26 mouse cellular contexts compared by ENCODE assay signal in the genomic region with DNA sequence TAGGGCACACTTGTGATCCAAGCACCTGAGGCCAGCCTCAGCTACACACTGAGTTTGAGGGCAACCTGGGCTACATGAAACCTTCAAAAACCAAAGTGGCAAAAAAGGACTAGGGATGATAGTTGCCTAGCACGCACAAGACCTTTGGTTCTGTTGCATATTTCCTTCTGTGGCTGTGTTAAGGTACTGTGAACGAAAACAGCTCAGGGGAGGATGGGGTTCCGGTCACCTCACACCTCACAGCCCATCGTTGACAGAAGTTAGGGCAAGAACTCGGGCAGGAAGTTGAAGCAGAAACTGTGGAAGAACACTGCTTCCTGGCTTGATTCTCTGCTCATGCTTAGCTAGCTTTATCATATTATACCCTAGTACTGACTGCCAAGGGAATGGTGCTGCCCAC. TPM values are rescaled to one million over a fixed set of nuclear protein-coding genes. Genes with fewer than 3 reads are reported as not detected.
DNase-seq lines count a peak whose midpoint lies in the region; ATAC-seq and TF ChIP-seq lines count a peak whose summit lies in the region.
"Had no signal": no experiment of that assay in that cellular context is flagged by ENCODE, and none has a peak within 500 bp of the region (broad histone marks: within the 10 kb centered on the region; RNA-seq: fewer than 3 reads in every experiment).

No protein-coding gene starts in this region.

- peaks cover 2% of the 10 kb centered on the region for H3K27me3 ChIP-seq in megakaryocyte, embryonic 14.5 days (replicated peaks)
- H3K27me3 ChIP-seq: embryonic facial prominence, embryonic 12.5 days; embryonic facial prominence, embryonic 15.5 days; heart, embryonic 12.5 days; heart, embryonic 15.5 days had no signal

- peaks cover 55% of the 10 kb centered on the region for H3K36me3 ChIP-seq in megakaryocyte, embryonic 14.5 days (replicated peaks; ENCODE audit: low read length)

- TF ChIP-seq CTCF in gastrocnemius, adult 2 months (IDR thresholded peaks at IDR 0.05) = no peak

- peaks cover 5% of the 10 kb centered on the region for H3K9me3 ChIP-seq in megakaryocyte, embryonic 14.5 days
- H3K9me3 ChIP-seq: embryonic facial prominence, embryonic 12.5 days; embryonic facial prominence, embryonic 15.5 days; heart, embryonic 15.5 days had no signal

- no peak for ATAC-seq in megakaryocyte, adult 5-6 weeks (ENCODE audit: poor library complexity, severe bottlenecking)
- no peak for ATAC-seq in frontal cortex, adult (ENCODE audit: low TSS enrichment)
- ATAC-seq: activated CD4-positive, CD25-positive, alpha-beta regulatory T cell, adult 4 months; forebrain, embryonic 14.5 days; forebrain, postnatal 0 days; hindbrain, postnatal 0 days; inflammation-experienced regulatory T-cells, adult 6 months; intestine, embryonic 16.5 days had no signal

- 0 out of 2 replicates have a peak overlapping the region, but pooled peaks have one; percentile 10 for H3K27ac ChIP-seq in gastrocnemius, adult 2 months
- H3K27ac ChIP-seq: embryonic facial prominence, embryonic 12.5 days; embryonic facial prominence, embryonic 15.5 days; heart, embryonic 15.5 days; hindbrain, embryonic 14.5 days; hindbrain, postnatal 0 days had no signal

- no peak overlapping the region for H3K4me3 ChIP-seq in gastrocnemius, adult 2 months
- H3K4me3 ChIP-seq in megakaryocyte, embryonic 14.5 days (replicated peaks) = peak overlapping the region; percentile 15
- H3K4me3 ChIP-seq: embryonic facial prominence, embryonic 12.5 days; embryonic facial prominence, embryonic 15.5 days; heart, embryonic 12.5 days; heart, embryonic 15.5 days had no signal

- intact Hi-C loops in gastrocnemius, adult 2 months (cut with DNase I) = no loop called here
- intact Hi-C loops in gastrocnemius, postnatal 36 days (cut with DNase I) = no loop called here

- H3K4me1 ChIP-seq in megakaryocyte, embryonic 14.5 days = peaks cover 93% of the 10 kb centered on the region

- no peak for DNase-seq in gastrocnemius, adult 2 months
- DNase-seq in gastrocnemius, postnatal 36 days = no peak
- peak; percentile 30 to 57 for DNase-seq in natural killer cell, adult 2 months (ENCODE audit: low spot score in 2 of 2)
- DNase-seq: adrenal gland, postnatal 10 days; cerebellum, adult 11 months; cerebellum, adult 2 months; cerebellum, adult 9-11 months; cerebellum, postnatal 25 days; forebrain, postnatal 0 days; gastrocnemius, postnatal 10 days; heart, adult 18-20 months; heart, postnatal 10 days; heart, postnatal 36 days had no signal

RNA-seq across cellular contexts. Expression of gene Tmem120a, which starts 34.5 kb away (rescaled TPM):
- 1 to 10 TPM; 7.6 to 8.3 TPM for total RNA-seq in gastrocnemius, adult 2 months (2021)
- total RNA-seq in gastrocnemius, postnatal 36 days (2021) = 1 to 10 TPM; 4.3 to 7.8 TPM
- polyA plus RNA-seq in megakaryocyte, embryonic 14.5 days (2012; ENCODE audit: insufficient read depth, low replicate concordance) = 13.5 and 55.6 TPM in 2 replicates
- 18.1 and 20.9 TPM in 2 replicates for total RNA-seq in megakaryocyte, adult 5-6 weeks (2015)
- 15.1 and 19.1 TPM in 2 replicates for total RNA-seq in megakaryocyte, adult 5-6 weeks (2017)

RNA-seq across cellular contexts. Expression of gene Por, which starts 39.9 kb away (rescaled TPM):
- total RNA-seq in gastrocnemius, adult 2 months (2021) = 10 to 100 TPM; 31.4 to 32.7 TPM
- 10 to 100 TPM; 26.3 to 31.8 TPM for total RNA-seq in gastrocnemius, postnatal 36 days (2021)
- polyA plus RNA-seq in megakaryocyte, embryonic 14.5 days (2012; ENCODE audit: insufficient read depth, low replicate concordance) = 112 and 330 TPM in 2 replicates
- total RNA-seq in megakaryocyte, adult 5-6 weeks (2015) = 29.6 and 31.1 TPM in 2 replicates
- total RNA-seq in megakaryocyte, adult 5-6 weeks (2017) = 45.9 and 49.7 TPM in 2 replicates

Comparison
In these comparisons a context has a peak if more than half of its experiments do, and no peak if none do; other contexts are left out.
1. DNase-seq: peak in natural killer cell, adult 2 months (2 of 2); none in gastrocnemius, adult 2 months (single experiment) and gastrocnemius, postnatal 36 days (0 of 2).